Mouse (Mus musculus) thymus, adult 2 months (tissue): Measurements from ENCODE around the gene Slc29a4.

Experiments used
- CTCF ChIP-seq: fragments of 200-500 bp; IDR thresholded peaks from 2 replicates; pipeline ENCODE4 v1.5.1; 2012; ENCODE audit warnings: mild to moderate bottlenecking, control low read depth, low read length, moderate library complexity, borderline replicate concordance; ENCODE audit not compliant: control insufficient read depth, poor library complexity, insufficient read depth; ENCODE audit errors: extremely low read depth
- POLR2A ChIP-seq: fragments of 200-500 bp; IDR thresholded peaks from 2 replicates; pipeline ENCODE4 v1.6.1; 2012; ENCODE audit warnings: mild to moderate bottlenecking, low read length, control low read depth, moderate library complexity; ENCODE audit not compliant: control insufficient read depth, poor library complexity, insufficient read depth; ENCODE audit errors: extremely low read depth

DNA sequence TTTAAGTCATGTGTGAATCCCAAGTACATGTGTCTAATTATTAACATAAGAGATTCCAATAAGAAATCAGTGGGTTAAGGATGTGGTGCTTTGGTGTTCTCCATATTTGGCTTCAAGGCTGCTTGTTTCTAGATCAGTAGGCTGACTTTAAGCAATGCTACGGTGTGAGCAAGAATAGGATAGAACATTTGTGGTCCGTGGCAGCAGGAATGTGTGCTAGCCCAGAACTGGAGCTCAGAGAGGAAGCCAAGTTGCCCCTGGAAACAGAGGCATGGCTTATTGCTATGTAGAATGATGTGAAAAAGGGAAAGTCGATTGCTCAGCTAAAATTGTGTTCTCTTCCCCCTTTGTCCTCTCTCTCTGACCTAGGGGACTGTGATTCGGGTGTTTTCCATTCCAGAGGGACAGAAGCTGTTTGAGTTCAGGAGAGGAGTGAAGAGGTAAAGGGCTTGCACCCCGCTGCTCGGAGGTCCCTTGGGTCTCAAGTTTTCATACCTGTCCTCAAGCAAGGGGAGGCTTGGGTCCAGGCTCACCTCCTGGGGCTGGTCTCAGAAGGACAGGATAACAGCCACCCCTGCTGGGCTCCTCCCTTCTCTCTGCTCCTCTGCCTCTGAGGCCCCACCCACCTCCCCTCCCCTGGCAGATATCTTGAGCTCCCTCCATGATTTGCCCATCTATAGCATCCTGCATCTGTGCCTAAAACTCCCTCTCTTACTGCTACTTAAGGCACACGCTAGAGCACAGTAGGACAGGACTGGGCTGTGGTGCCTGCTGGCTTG lies 31.5 kb upstream of the Slc29a4 start:
- no peak for TF ChIP-seq CTCF
- no peak for TF ChIP-seq POLR2A
